Mouse (Mus musculus): ENCODE measurements at regions not wholly inside any gene's neighbourhood (a gene's known extent, or its start where the extent isn't known, plus 50 kb on each side); places are given as distances from the start of the nearest gene placed in this dataset.

GRCm38 (mm10) chr17:80820888-80821287 is 92.6 kb upstream of the Map4k3 start:
- TF ChIP-seq CTCF (IDR thresholded peaks at IDR 0.05; ENCODE audit: insufficient read depth, low read length): no peak
- TF ChIP-seq POLR2A (IDR thresholded peaks at IDR 0.05; ENCODE audit: borderline replicate concordance, extremely low read depth, low read depth, low read length): no peak

Measured in lung, adult 2 months (tissue).